Mouse (Mus musculus): ENCODE results near the gene Ube3b. TPM values are rescaled to one million over a fixed set of nuclear protein-coding genes. Genes with fewer than 3 reads are reported as not detected.
A peak's percentile ranks its signal among the peaks of the same experiment; 100 is the strongest.

Ube3b gene
- polyA plus RNA-seq, 1 experiment from 2014 or later, result 46.5 TPM

- WGBS, result 27% methylated on average over 23 of the region's 23 CpGs
- peaks cover 34% of the 10 kb centered on the region for H3K4me1 ChIP-seq
- no peaks in the 10 kb centered on the region for H3K9me3 ChIP-seq
- peak; percentile 28 for ATAC-seq (ENCODE audit: borderline replicate concordance, extremely low read depth, low FRiP score, low TSS enrichment)
- H3K27ac ChIP-seq, result peak overlapping the region; percentile 78
- no peak overlapping the region for H3K4me2 ChIP-seq
- no peak overlapping the region for H3K9ac ChIP-seq
- no peaks in the 10 kb centered on the region for H3K27me3 ChIP-seq
- peaks cover 87% of the 10 kb centered on the region for H3K36me3 ChIP-seq
- H3K4me3 ChIP-seq, result no peak overlapping the region
These were observed 32.1 kb downstream of the Ube3b start for GRCm38 (mm10) chr5:114412361-114412998.

- 23% methylated on average over 16 of the region's 16 CpGs for WGBS
- no peaks in the 10 kb centered on the region for H3K9me3 ChIP-seq
- H3K27me3 ChIP-seq, result no peaks in the 10 kb centered on the region
- H3K36me3 ChIP-seq, result peaks cover 87% of the 10 kb centered on the region
- ATAC-seq (ENCODE audit: borderline replicate concordance, extremely low read depth, low FRiP score, low TSS enrichment), result peak; percentile 86
- H3K4me3 ChIP-seq, result no peak overlapping the region
- no peak overlapping the region for H3K9ac ChIP-seq
- peaks cover 34% of the 10 kb centered on the region for H3K4me1 ChIP-seq
- H3K4me2 ChIP-seq, result no peak overlapping the region
- H3K27ac ChIP-seq, result peak overlapping the region; percentile 78
These were observed 32.8 kb downstream of the Ube3b start for GRCm38 (mm10) chr5:114413067-114413735.

GRCm38 (mm10) chr5:114415606-114416005 lies 35.2 kb downstream of the Ube3b start:
- WGBS, result 94% methylated on average over 5 of the region's 5 CpGs
- H3K9ac ChIP-seq, result no peak overlapping the region
- no peak overlapping the region for H3K4me3 ChIP-seq
- H3K27me3 ChIP-seq, result no peaks in the 10 kb centered on the region
- no peak for ATAC-seq (ENCODE audit: borderline replicate concordance, extremely low read depth, low FRiP score, low TSS enrichment)
- no peaks in the 10 kb centered on the region for H3K9me3 ChIP-seq
- H3K4me2 ChIP-seq, result no peak overlapping the region
- H3K4me1 ChIP-seq, result peaks cover 34% of the 10 kb centered on the region
- H3K27ac ChIP-seq, result no peak overlapping the region
- peaks cover 87% of the 10 kb centered on the region for H3K36me3 ChIP-seq

- no peaks in the 10 kb centered on the region for H3K9me3 ChIP-seq
- WGBS, result 67% methylated on average over 8 of the region's 8 CpGs
- no peak overlapping the region for H3K4me3 ChIP-seq
- H3K27me3 ChIP-seq, result no peaks in the 10 kb centered on the region
- H3K4me2 ChIP-seq, result no peak overlapping the region
- no peak overlapping the region for H3K9ac ChIP-seq
- no peak for ATAC-seq (ENCODE audit: borderline replicate concordance, extremely low read depth, low FRiP score, low TSS enrichment)
- H3K27ac ChIP-seq, result no peak overlapping the region
- peaks cover 32% of the 10 kb centered on the region for H3K4me1 ChIP-seq
- peaks cover 77% of the 10 kb centered on the region for H3K36me3 ChIP-seq
These were observed 36.4 kb downstream of the Ube3b start for GRCm38 (mm10) chr5:114416855-114417254.

GRCm38 (mm10) chr5:114418541-114418940 lies 38.1 kb downstream of the Ube3b start:
- Histone ChIP-seq H3K4me1 (peaks cover 30% of the 10 kb centered on the region), H3K9ac (no peak overlapping the region), H3K4me2 (no peak overlapping the region), H3K27ac (no peak overlapping the region), H3K36me3 (peaks cover 66% of the 10 kb centered on the region), H3K27me3 (no peaks in the 10 kb centered on the region), H3K9me3 (no peaks in the 10 kb centered on the region), H3K4me3 (no peak overlapping the region)
- no peak for ATAC-seq (ENCODE audit: borderline replicate concordance, extremely low read depth, low FRiP score, low TSS enrichment)
- 71% methylated on average over 8 of the region's 8 CpGs for WGBS

- Histone ChIP-seq H3K4me1 (peaks cover 26% of the 10 kb centered on the region), H3K27ac (no peak overlapping the region), H3K36me3 (peaks cover 41% of the 10 kb centered on the region), H3K4me3 (no peak overlapping the region), H3K9me3 (no peaks in the 10 kb centered on the region), H3K9ac (no peak overlapping the region), H3K27me3 (no peaks in the 10 kb centered on the region), H3K4me2 (peak overlapping the region; percentile 26; the same call in 1 of the 2 replicates)
- ATAC-seq (ENCODE audit: borderline replicate concordance, extremely low read depth, low FRiP score, low TSS enrichment), result 0 out of 2 replicates have a peak, but pooled peaks have one; percentile 15
- 49% methylated on average over 11 of the region's 11 CpGs for WGBS
These were observed 41.3 kb downstream of the Ube3b start for GRCm38 (mm10) chr5:114421561-114422298.

GRCm38 (mm10) chr5:114422591-114422990 lies 42.2 kb downstream of the Ube3b start:
- Histone ChIP-seq H3K9me3 (no peaks in the 10 kb centered on the region), H3K4me3 (no peak overlapping the region), H3K4me1 (peaks cover 26% of the 10 kb centered on the region), H3K27me3 (no peaks in the 10 kb centered on the region), H3K4me2 (peak overlapping the region; percentile 26; the same call in 1 of the 2 replicates), H3K9ac (no peak overlapping the region), H3K27ac (no peak overlapping the region), H3K36me3 (peaks cover 32% of the 10 kb centered on the region)
- WGBS, result 18% methylated on average over 5 of the region's 5 CpGs
- no peak for ATAC-seq (ENCODE audit: borderline replicate concordance, extremely low read depth, low FRiP score, low TSS enrichment)

GRCm38 (mm10) chr5:114423961-114424360 lies 43.6 kb downstream of the Ube3b start:
- no peak for ATAC-seq (ENCODE audit: borderline replicate concordance, extremely low read depth, low FRiP score, low TSS enrichment)
- no peak overlapping the region for H3K27ac ChIP-seq
- H3K4me2 ChIP-seq, result no peak overlapping the region
- no peak overlapping the region for H3K4me3 ChIP-seq
- no peaks in the 10 kb centered on the region for H3K9me3 ChIP-seq
- peaks cover 18% of the 10 kb centered on the region for H3K36me3 ChIP-seq
- peaks cover 26% of the 10 kb centered on the region for H3K4me1 ChIP-seq
- H3K27me3 ChIP-seq, result no peaks in the 10 kb centered on the region
- 79% methylated on average over 5 of the region's 5 CpGs for WGBS
- no peak overlapping the region for H3K9ac ChIP-seq

GRCm38 (mm10) chr5:114426732-114427131 lies 46.3 kb downstream of the Ube3b start:
- no peak for ATAC-seq (ENCODE audit: borderline replicate concordance, extremely low read depth, low FRiP score, low TSS enrichment)
- H3K4me3 ChIP-seq, result no peak overlapping the region
- 75% methylated on average over 6 of the region's 6 CpGs for WGBS
- no peak overlapping the region for H3K27ac ChIP-seq
- H3K4me1 ChIP-seq, result peaks cover 21% of the 10 kb centered on the region
- H3K9ac ChIP-seq, result no peak overlapping the region
- no peaks in the 10 kb centered on the region for H3K36me3 ChIP-seq
- no peak overlapping the region for H3K4me2 ChIP-seq
- H3K27me3 ChIP-seq, result no peaks in the 10 kb centered on the region
- H3K9me3 ChIP-seq, result no peaks in the 10 kb centered on the region

- Histone ChIP-seq H3K9me3 (no peaks in the 10 kb centered on the region), H3K4me2 (no peak overlapping the region), H3K27ac (no peak overlapping the region), H3K4me3 (no peak overlapping the region), H3K4me1 (peaks cover 5% of the 10 kb centered on the region; the same call in 1 of the 2 replicates), H3K36me3 (no peaks in the 10 kb centered on the region), H3K9ac (no peak overlapping the region), H3K27me3 (no peaks in the 10 kb centered on the region)
- ATAC-seq (ENCODE audit: borderline replicate concordance, extremely low read depth, low FRiP score, low TSS enrichment), result no peak
- WGBS, result 56% methylated on average over 18 of the region's 18 CpGs
These were observed 48.2 kb downstream of the Ube3b start for GRCm38 (mm10) chr5:114428621-114429020.

GRCm38 (mm10) chr5:114429781-114430180 lies 49.4 kb downstream of the Ube3b start:
- H3K4me2 ChIP-seq, result no peak overlapping the region
- no peak for ATAC-seq (ENCODE audit: borderline replicate concordance, extremely low read depth, low FRiP score, low TSS enrichment)
- no peak overlapping the region for H3K9ac ChIP-seq
- no peaks in the 10 kb centered on the region for H3K27me3 ChIP-seq
- H3K4me3 ChIP-seq, result no peak overlapping the region
- H3K36me3 ChIP-seq, result no peaks in the 10 kb centered on the region
- H3K4me1 ChIP-seq, result no peaks in the 10 kb centered on the region
- H3K27ac ChIP-seq, result no peak overlapping the region
- H3K9me3 ChIP-seq, result no peaks in the 10 kb centered on the region
- 81% methylated on average over 7 of the region's 7 CpGs for WGBS

- Histone ChIP-seq H3K27ac (no peak overlapping the region), H3K9ac (no peak overlapping the region), H3K4me3 (no peak overlapping the region), H3K4me1 (no peaks in the 10 kb centered on the region), H3K9me3 (no peaks in the 10 kb centered on the region), H3K4me2 (no peak overlapping the region), H3K36me3 (peaks cover 21% of the 10 kb centered on the region), H3K27me3 (no peaks in the 10 kb centered on the region)
- no peak for ATAC-seq (ENCODE audit: borderline replicate concordance, extremely low read depth, low FRiP score, low TSS enrichment)
- WGBS, result 86% methylated on average over 8 of the region's 8 CpGs
These were observed 54.0 kb downstream of the Ube3b start for GRCm38 (mm10) chr5:114434359-114434758.

All from lung, embryonic 15.5 days (tissue).